Mouse (Mus musculus) forebrain, embryonic 14.5 days (tissue): ENCODE results near the gene Med11. TPM values are rescaled to one million over a fixed set of nuclear protein-coding genes. Genes with fewer than 3 reads are reported as not detected.

ENCODE experiments used
- microRNA-seq: library from miRNA; unstranded; fragments of <30 nt; microRNA quantifications from one replicate; pipeline ENCODE4, GENCODE M21; 2016
- polyA plus RNA-seq: library from polyadenylated mRNA; unstranded; fragments of >200 nt; fragmentation: Nextera tagmentation; extraction: Ambion mirVana; gene quantifications from 2 replicates; pipeline ENCODE4 v1.2.1, GENCODE M21; 2014

Gene Med11
- polyA plus RNA-seq, 1 experiment from 2014 or later: 54.3 TPM

Small RNA genes within 50 kb of the gene (microRNA-seq; reads per million reads assigned to microRNA genes)
- 0.40 reads per million for gene Mir7115

Other genes with a start within 250 kb of the Med11 start
- gene Slc16a11, start 239.2 kb upstream of the Med11 start, polyA plus RNA-seq: 0.98 and 1.1 TPM in 2 replicates
- 9.2 and 12.9 TPM in 2 replicates for gene Slc16a13, start 230.9 kb upstream of the Med11 start, polyA plus RNA-seq
- 4.5 and 6.3 TPM in 2 replicates for gene Bcl6b, start 222.1 kb upstream of the Med11 start, polyA plus RNA-seq
- 202 and 245 TPM in 2 replicates for gene 0610010K14Rik, start 214.0 kb upstream of the Med11 start, polyA plus RNA-seq
- gene Gm21988, start 212.1 kb upstream of the Med11 start, polyA plus RNA-seq: 11.1 and 11.9 TPM in 2 replicates
- 235 and 238 TPM in 2 replicates for gene Rnasek, start 212.1 kb upstream of the Med11 start, polyA plus RNA-seq
- 0.36 and 1.1 TPM in 2 replicates for gene Alox12, start 196.6 kb upstream of the Med11 start, polyA plus RNA-seq
- not detected in 2 replicates for gene Alox12e, start 129.3 kb upstream of the Med11 start, polyA plus RNA-seq
- gene Alox15, start 99.9 kb upstream of the Med11 start, polyA plus RNA-seq: not detected in 2 replicates
- 21.4 and 32.5 TPM in 2 replicates for gene Pelp1, start 41.9 kb upstream of the Med11 start, polyA plus RNA-seq
- 47.4 and 49.2 TPM in 2 replicates for gene Arrb2, start 19.3 kb upstream of the Med11 start, polyA plus RNA-seq
- gene Zmynd15, start 7.5 kb downstream of the Med11 start, polyA plus RNA-seq: 0.19 and 0.42 TPM in 2 replicates
- 1.5 and 1.9 TPM in 2 replicates for gene Cxcl16, start 8.1 kb downstream of the Med11 start, polyA plus RNA-seq
- 1.1 and 3.4 TPM in 2 replicates for gene Tm4sf5, start 53.3 kb downstream of the Med11 start, polyA plus RNA-seq
- gene Vmo1, start 62.7 kb downstream of the Med11 start, polyA plus RNA-seq: 0.37 TPM in 1 of 2 replicates, not detected in the other
- gene Gltpd2, start 67.3 kb downstream of the Med11 start, polyA plus RNA-seq: 0.42 TPM in 1 of 2 replicates, not detected in the other
- 841 and 1,034 TPM in 2 replicates for gene Psmb6, start 73.4 kb downstream of the Med11 start, polyA plus RNA-seq
- not detected in 2 replicates for gene Gm40193, start 81.0 kb downstream of the Med11 start, polyA plus RNA-seq
- 4.8 and 5.8 TPM in 2 replicates for gene Pld2, start 88.1 kb downstream of the Med11 start, polyA plus RNA-seq
- 10.4 and 13.6 TPM in 2 replicates for gene Mink1, start 111.0 kb downstream of the Med11 start, polyA plus RNA-seq
- not detected in 2 replicates for gene 4930544D05Rik, start 163.9 kb downstream of the Med11 start, polyA plus RNA-seq
- gene Chrne, start 167.3 kb downstream of the Med11 start, polyA plus RNA-seq: not detected in 2 replicates
- gene Gp1ba, start 187.2 kb downstream of the Med11 start, polyA plus RNA-seq: 0.17 and 0.22 TPM in 2 replicates
- 105 and 118 TPM in 2 replicates for gene Rnf167, start 195.3 kb downstream of the Med11 start, polyA plus RNA-seq
- gene Slc25a11, start 195.6 kb downstream of the Med11 start, polyA plus RNA-seq: 165 and 190 TPM in 2 replicates
- gene Pfn1, start 202.7 kb downstream of the Med11 start, polyA plus RNA-seq: 793 and 798 TPM in 2 replicates
- 5.7 and 5.9 TPM in 2 replicates for gene Eno3, start 205.3 kb downstream of the Med11 start, polyA plus RNA-seq
- gene Spag7, start 217.5 kb downstream of the Med11 start, polyA plus RNA-seq: 65.4 and 83.9 TPM in 2 replicates
- 8.7 and 14.9 TPM in 2 replicates for gene Camta2, start 236.2 kb downstream of the Med11 start, polyA plus RNA-seq
- gene Inca1, start 248.2 kb downstream of the Med11 start, polyA plus RNA-seq: 0.75 and 1.1 TPM in 2 replicates
- gene Kif1c, start 248.6 kb downstream of the Med11 start, polyA plus RNA-seq: 4.6 and 4.7 TPM in 2 replicates